Mouse (Mus musculus) ES-CJ7 (cell line): ENCODE results near the gene Gm4027.
"Not testable (repeated sequence)": the region's sequence is repeated elsewhere in the genome, so short reads cannot be mapped to it uniquely, and the experiment has no call there.

Experiments used
- DNase-seq: peaks from one replicate; pipeline ENCODE4 v3.0.0; 2011; ENCODE audit warnings: low read depth, low spot score

Gm4027 gene

DNA sequence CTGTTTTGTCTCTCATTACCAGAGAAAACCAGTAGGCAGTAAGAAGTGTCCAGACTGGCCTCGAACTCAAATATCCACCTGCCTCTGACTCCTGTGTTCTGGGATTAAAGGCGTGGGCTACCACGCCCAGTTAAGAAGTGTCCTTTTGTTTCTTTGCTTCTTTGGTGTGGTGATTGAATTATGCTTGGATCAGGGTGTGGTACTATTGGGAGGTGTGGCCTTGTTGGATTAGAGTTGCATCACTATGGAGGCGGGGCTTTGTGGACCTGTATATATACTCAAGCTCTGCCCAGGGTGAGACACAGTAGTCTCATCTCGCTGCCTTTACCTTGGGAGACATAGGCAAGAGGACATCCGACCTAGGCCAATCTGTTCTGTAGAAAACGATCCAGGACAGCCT is at the start of gene Gm4027:
Gene Gm4027 (plus strand): TSS at position 301 of the 400 bp plus-strand sequence.
- not testable (repeated sequence) for DNase-seq

DNA sequence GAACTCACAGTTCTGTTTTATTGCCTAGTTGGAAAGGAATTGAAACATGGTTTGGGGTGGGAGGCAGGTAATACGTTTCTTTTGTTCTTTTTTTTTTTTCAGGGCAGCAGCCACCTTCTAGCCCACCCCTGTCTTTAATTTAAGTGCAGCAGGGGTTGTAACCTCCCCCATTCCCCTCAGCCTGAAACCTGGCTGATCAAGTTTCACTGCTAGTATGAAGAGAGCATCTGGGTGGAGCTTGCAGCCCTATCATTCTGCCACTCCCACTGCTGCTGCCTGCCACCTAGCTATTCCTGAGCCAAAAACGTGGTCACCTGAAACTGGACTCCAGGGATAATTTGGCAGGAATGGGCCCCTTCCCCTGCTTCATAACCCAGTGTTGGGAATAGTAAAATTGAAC is 17.3 kb upstream of the Gm4027 start:
- not testable (repeated sequence) for DNase-seq

DNA sequence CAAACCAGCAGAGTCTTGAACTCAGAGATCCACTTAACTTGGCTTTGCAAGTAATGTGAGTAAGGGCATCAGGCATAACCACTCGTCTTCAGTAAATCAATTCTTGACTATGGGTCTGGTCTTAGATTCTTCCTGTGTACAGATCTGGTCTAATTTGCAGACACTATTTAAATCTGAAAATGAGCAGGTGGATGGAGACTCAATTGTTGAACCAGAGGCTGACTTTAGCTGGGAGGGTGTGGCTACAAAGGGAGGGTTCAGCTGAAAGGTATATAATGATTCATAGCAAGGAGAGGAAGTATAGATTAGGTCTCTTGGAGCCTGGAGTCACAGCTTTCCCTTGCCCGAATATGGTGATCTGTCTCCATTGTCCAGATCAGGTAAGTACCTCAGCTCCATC is 16.3 kb upstream of the Gm4027 start, which contains the start of gene Oog1:
Gene Oog1 (plus strand): TSS at position 301 of the 400 bp plus-strand sequence.
- not testable (repeated sequence) for DNase-seq

DNA sequence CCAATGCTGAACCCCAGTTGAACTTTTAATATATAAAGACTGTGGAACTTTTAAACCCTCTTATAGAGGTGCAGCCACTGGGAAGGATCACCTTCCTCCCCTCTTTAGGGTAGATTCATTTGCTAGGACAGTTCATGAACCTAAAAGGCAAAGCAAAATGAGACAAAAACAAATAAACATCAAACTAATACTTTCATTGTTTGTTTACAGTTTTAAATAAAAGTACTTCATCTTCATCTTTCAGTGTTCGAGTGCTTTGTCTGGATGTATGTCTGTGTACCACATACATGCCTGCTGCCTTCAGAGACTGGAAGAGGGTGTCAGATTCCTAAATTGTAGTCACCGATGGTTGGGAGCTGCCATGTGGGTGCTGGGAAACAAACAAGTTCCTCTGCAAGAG is 25.9 kb downstream of the Gm4027 start, which contains the start of gene Gm16381:
Gene Gm16381 (minus strand): TSS at position 101 of the 400 bp plus-strand sequence.
- not testable (repeated sequence) for DNase-seq

DNA sequence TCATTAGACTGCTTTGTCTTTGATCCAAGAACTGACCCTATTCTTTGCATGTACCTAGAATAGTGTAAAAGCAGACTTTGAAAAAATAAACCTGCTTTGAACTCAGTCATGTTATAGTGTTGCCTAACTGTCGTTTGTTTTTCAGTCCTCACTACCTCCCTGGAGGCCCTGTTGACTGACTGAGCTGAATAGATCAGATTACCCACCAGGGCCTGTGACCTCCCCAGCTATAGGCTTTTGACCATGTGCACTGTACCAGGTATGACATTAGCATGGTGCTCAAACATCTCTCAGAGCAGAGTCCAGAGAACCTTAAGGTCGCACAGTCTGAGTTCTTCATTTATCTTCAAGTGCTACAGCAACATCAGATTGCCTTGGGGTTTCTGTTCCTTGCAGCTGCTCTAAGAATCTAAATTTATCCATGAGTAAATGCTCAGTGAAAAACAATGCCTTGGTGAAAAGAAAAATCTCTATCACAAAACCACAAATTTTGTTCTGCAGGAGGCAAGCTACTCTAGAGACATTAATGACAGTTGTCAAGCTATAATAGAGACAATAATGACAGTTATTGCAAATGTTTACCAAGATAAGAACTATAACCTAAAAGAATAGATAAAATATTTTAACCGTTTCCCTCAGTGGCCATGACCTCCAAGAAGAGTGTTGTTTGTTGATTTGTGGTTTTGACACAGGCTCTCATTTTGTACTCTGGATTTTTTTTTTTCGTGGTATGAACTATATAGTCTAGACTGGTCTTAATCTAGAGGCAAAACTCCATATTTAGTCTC is 34.4 kb downstream of the Gm4027 start:
- DNase-seq: not testable (repeated sequence)
